Mouse (Mus musculus): ENCODE results near the gene Olfr1440. TPM values are rescaled to one million over a fixed set of nuclear protein-coding genes. Genes with fewer than 3 reads are reported as not detected.

Gene Olfr1440
- total and polyA plus RNA-seq, 3 experiments: not detected

- H3K27me3 ChIP-seq (ENCODE audit: control insufficient read depth, insufficient read depth, low read length): no peaks in the 10 kb centered on the region
- H3K79me2 ChIP-seq (replicated peaks; ENCODE audit: control insufficient read depth, insufficient read depth, low read length): no peaks in the 10 kb centered on the region
- no peak overlapping the region for H3K9ac ChIP-seq (ENCODE audit: low read depth, low read length)
- H3K27ac ChIP-seq: no peak overlapping the region
- no peak overlapping the region for H3K4me3 ChIP-seq
- H3K36me3 ChIP-seq (ENCODE audit: control insufficient read depth, insufficient read depth, low read length): no peaks in the 10 kb centered on the region
- H3K4me1 ChIP-seq (ENCODE audit: control insufficient read depth, insufficient read depth, low read length): no peaks in the 10 kb centered on the region
- 70% methylated on average over 6 of the region's 6 CpGs for WGBS
- TF ChIP-seq CTCF (IDR thresholded peaks at IDR 0.05): no peak
- TF ChIP-seq EP300 (IDR thresholded peaks at IDR 0.05; ENCODE audit: insufficient read depth, low read depth, low read length): no peak
- no peak for TF ChIP-seq POLR2A (IDR thresholded peaks at IDR 0.05; ENCODE audit: insufficient read depth, low read depth, low read length)
- intact Hi-C loops (cut with DNase I): no loop called here
- no peak for DNase-seq
Observed at GRCm38 (mm10) chr19:12420555-12420954, 33.5 kb downstream of the Olfr1440 start.

- H3K27me3 ChIP-seq (ENCODE audit: control insufficient read depth, insufficient read depth, low read length): no peaks in the 10 kb centered on the region
- no peak overlapping the region for H3K4me3 ChIP-seq
- H3K79me2 ChIP-seq (replicated peaks; ENCODE audit: control insufficient read depth, insufficient read depth, low read length): no peaks in the 10 kb centered on the region
- no peak for DNase-seq
- H3K4me1 ChIP-seq (ENCODE audit: control insufficient read depth, insufficient read depth, low read length): no peaks in the 10 kb centered on the region
- H3K27ac ChIP-seq: no peak overlapping the region
- 73% methylated on average over 1 of the region's 1 CpGs for WGBS
- intact Hi-C loops (cut with DNase I): no loop called here
- no peak overlapping the region for H3K9ac ChIP-seq (ENCODE audit: low read depth, low read length)
- H3K36me3 ChIP-seq (ENCODE audit: control insufficient read depth, insufficient read depth, low read length): no peaks in the 10 kb centered on the region
- TF ChIP-seq EP300 (IDR thresholded peaks at IDR 0.05; ENCODE audit: insufficient read depth, low read depth, low read length) (no peak), POLR2A (IDR thresholded peaks at IDR 0.05; ENCODE audit: insufficient read depth, low read depth, low read length) (no peak), CTCF (IDR thresholded peaks at IDR 0.05) (no peak)
Observed at GRCm38 (mm10) chr19:12421680-12422079, 34.6 kb downstream of the Olfr1440 start.

GRCm38 (mm10) chr19:12427101-12427500 is 40.0 kb downstream of the Olfr1440 start:
- no peaks in the 10 kb centered on the region for H3K4me1 ChIP-seq (ENCODE audit: control insufficient read depth, insufficient read depth, low read length)
- 75% methylated on average over 5 of the region's 5 CpGs for WGBS
- no peak overlapping the region for H3K27ac ChIP-seq
- no peak overlapping the region for H3K4me3 ChIP-seq
- H3K9ac ChIP-seq (ENCODE audit: low read depth, low read length): no peak overlapping the region
- no peak for DNase-seq
- TF ChIP-seq POLR2A (IDR thresholded peaks at IDR 0.05; ENCODE audit: insufficient read depth, low read depth, low read length) (no peak), CTCF (IDR thresholded peaks at IDR 0.05) (no peak), EP300 (IDR thresholded peaks at IDR 0.05; ENCODE audit: insufficient read depth, low read depth, low read length) (no peak)
- intact Hi-C loops (cut with DNase I): no loop called here
- no peaks in the 10 kb centered on the region for H3K27me3 ChIP-seq (ENCODE audit: control insufficient read depth, insufficient read depth, low read length)
- H3K79me2 ChIP-seq (replicated peaks; ENCODE audit: control insufficient read depth, insufficient read depth, low read length): no peaks in the 10 kb centered on the region
- H3K36me3 ChIP-seq (ENCODE audit: control insufficient read depth, insufficient read depth, low read length): no peaks in the 10 kb centered on the region

- H3K27ac ChIP-seq: no peak within 1 kb of the TSS
- H3K4me1 ChIP-seq (ENCODE audit: control insufficient read depth, insufficient read depth, low read length): no peaks in the 10 kb centered on the region
- no peaks in the 10 kb centered on the region for H3K79me2 ChIP-seq (replicated peaks; ENCODE audit: control insufficient read depth, insufficient read depth, low read length)
- H3K27me3 ChIP-seq (ENCODE audit: control insufficient read depth, insufficient read depth, low read length): no peaks in the 10 kb centered on the region
- H3K4me3 ChIP-seq: no peak within 1 kb of the TSS
- no peaks in the 10 kb centered on the region for H3K36me3 ChIP-seq (ENCODE audit: control insufficient read depth, insufficient read depth, low read length)
- 85% methylated on average over 6 of the region's 6 CpGs for WGBS
- TF ChIP-seq POLR2A (IDR thresholded peaks at IDR 0.05; ENCODE audit: insufficient read depth, low read depth, low read length) (no peak), CTCF (IDR thresholded peaks at IDR 0.05) (no peak), EP300 (IDR thresholded peaks at IDR 0.05; ENCODE audit: insufficient read depth, low read depth, low read length) (no peak)
- no peak within 1 kb of the TSS for H3K9ac ChIP-seq (ENCODE audit: low read depth, low read length)
- no peak for DNase-seq
- intact Hi-C loops (cut with DNase I): no loop called here
Observed at GRCm38 (mm10) chr19:12427605-12428004, 40.5 kb downstream of the Olfr1440 start, which contains the start of gene Pfpl. Gene Pfpl, plus strand, starts transcription at chr19:12427905.

GRCm38 (mm10) chr19:12433033-12433432 is 46.0 kb downstream of the Olfr1440 start:
- no peaks in the 10 kb centered on the region for H3K27me3 ChIP-seq (ENCODE audit: control insufficient read depth, insufficient read depth, low read length)
- intact Hi-C loops (cut with DNase I): loop anchor here (5.0 to 10.0 kb wide), 3 partner anchors 34 to 162 kb away; partner anchors contain the start of genes Dtx4 and Gm4952
- no peaks in the 10 kb centered on the region for H3K79me2 ChIP-seq (replicated peaks; ENCODE audit: control insufficient read depth, insufficient read depth, low read length)
- peak in 1 of 2 experiments; percentile 50 for DNase-seq
- WGBS: 12% methylated on average over 2 of the region's 2 CpGs
- no peak overlapping the region for H3K27ac ChIP-seq
- no peaks in the 10 kb centered on the region for H3K36me3 ChIP-seq (ENCODE audit: control insufficient read depth, insufficient read depth, low read length)
- H3K4me1 ChIP-seq (ENCODE audit: control insufficient read depth, insufficient read depth, low read length): no peaks in the 10 kb centered on the region; the same call in 1 of the 2 replicates
- no peak overlapping the region for H3K9ac ChIP-seq (ENCODE audit: low read depth, low read length)
- TF ChIP-seq EP300 (IDR thresholded peaks at IDR 0.05; ENCODE audit: insufficient read depth, low read depth, low read length) (no peak), CTCF (IDR thresholded peaks at IDR 0.05) (peak; percentile 72)
- no peak overlapping the region for H3K4me3 ChIP-seq

GRCm38 (mm10) chr19:12435011-12435416 is 47.9 kb downstream of the Olfr1440 start:
- Histone ChIP-seq H3K4me1 (ENCODE audit: control insufficient read depth, insufficient read depth, low read length) (no peaks in the 10 kb centered on the region; the same call in 1 of the 2 replicates), H3K27me3 (ENCODE audit: control insufficient read depth, insufficient read depth, low read length) (no peaks in the 10 kb centered on the region), H3K36me3 (ENCODE audit: control insufficient read depth, insufficient read depth, low read length) (no peaks in the 10 kb centered on the region), H3K27ac (no peak overlapping the region; the same call in 1 of the 2 replicates), H3K79me2 (replicated peaks; ENCODE audit: control insufficient read depth, insufficient read depth, low read length) (no peaks in the 10 kb centered on the region), H3K9ac (ENCODE audit: low read depth, low read length) (no peak overlapping the region), H3K4me3 (no peak overlapping the region)
- TF ChIP-seq EP300 (IDR thresholded peaks at IDR 0.05; ENCODE audit: insufficient read depth, low read depth, low read length) (no peak), POLR2A (IDR thresholded peaks at IDR 0.05; ENCODE audit: insufficient read depth, low read depth, low read length) (no peak), CTCF (IDR thresholded peaks at IDR 0.05) (no peak)
- 72% methylated on average over 4 of the region's 4 CpGs for WGBS
- intact Hi-C loops (cut with DNase I): loop anchor here (10.0 kb wide), 1 partner anchor 160 kb away; the partner anchor contains the start of gene Gm4952
- peak in 1 of 2 experiments; percentile 12 for DNase-seq

All from heart, adult 2 months (tissue).